Mouse (Mus musculus): Measurements from ENCODE around the gene Gm14443.
"Not testable (repeated sequence)": the region's sequence is repeated elsewhere in the genome, so short reads cannot be mapped to it uniquely, and the experiment has no call there.

Gene Gm14443

GRCm38 (mm10) chr2:175175401-175176180 is at the start of gene Gm14443:
TSS of gene Gm14443 (minus strand) at chr2:175175871.
- not testable (repeated sequence) for DNase-seq (ENCODE audit: low spot score in 2 of 2)

- not testable (repeated sequence) for DNase-seq (ENCODE audit: low spot score in 2 of 2)
Observed at GRCm38 (mm10) chr2:175206732-175207131, 31.1 kb upstream of the Gm14443 start, which contains the start of gene Gm14391. TSS of gene Gm14391 (minus strand) at chr2:175206917.

GRCm38 (mm10) chr2:175179008-175179407 is 3.3 kb upstream of the Gm14443 start:
- not testable (repeated sequence) for DNase-seq (ENCODE audit: low spot score in 2 of 2)

- no peak for DNase-seq (ENCODE audit: low spot score in 2 of 2)
Observed at GRCm38 (mm10) chr2:175176312-175176711, 641 bp upstream of the Gm14443 start.

GRCm38 (mm10) chr2:175174058-175174457 is 1.6 kb downstream of the Gm14443 start:
- not testable (repeated sequence) for DNase-seq (ENCODE audit: low spot score in 2 of 2)

GRCm38 (mm10) chr2:175172906-175173595 is 2.6 kb downstream of the Gm14443 start:
- DNase-seq (ENCODE audit: low spot score in 2 of 2) = not testable (repeated sequence)

GRCm38 (mm10) chr2:175172123-175172522 is 3.5 kb downstream of the Gm14443 start:
- DNase-seq (ENCODE audit: low spot score in 2 of 2) = no peak

GRCm38 (mm10) chr2:175166870-175167269 is 8.8 kb downstream of the Gm14443 start:
- DNase-seq (ENCODE audit: low spot score in 2 of 2) = not testable (repeated sequence)

- not testable (repeated sequence) for DNase-seq (ENCODE audit: low spot score in 2 of 2)
Observed at GRCm38 (mm10) chr2:175165110-175165509, 10.6 kb downstream of the Gm14443 start.

- DNase-seq (ENCODE audit: low spot score in 2 of 2) = not testable (repeated sequence)
Observed at GRCm38 (mm10) chr2:175161438-175161837, 14.2 kb downstream of the Gm14443 start.

GRCm38 (mm10) chr2:175158642-175159041 is 17.0 kb downstream of the Gm14443 start:
- DNase-seq (ENCODE audit: low spot score in 2 of 2) = no peak

- no peak for DNase-seq (ENCODE audit: low spot score in 2 of 2)
Observed at GRCm38 (mm10) chr2:175156696-175157095, 19.0 kb downstream of the Gm14443 start.

- DNase-seq (ENCODE audit: low spot score in 2 of 2) = not testable (repeated sequence)
Observed at GRCm38 (mm10) chr2:175141993-175142295, 33.7 kb downstream of the Gm14443 start, which contains the start of gene Gm14399. TSS of gene Gm14399 (minus strand) at chr2:175142012.

GRCm38 (mm10) chr2:175141118-175141992 is 34.3 kb downstream of the Gm14443 start:
- DNase-seq (ENCODE audit: low spot score in 2 of 2) = not testable (repeated sequence)

GRCm38 (mm10) chr2:175140624-175141023 is 35.0 kb downstream of the Gm14443 start:
- DNase-seq (ENCODE audit: low spot score in 2 of 2) = not testable (repeated sequence)
